ENCODE assay signal across 18 mouse cellular contexts in genomic region chr8:80952973-80953372, GRCm38 (mm10).
"Had no signal": no experiment of that assay in that cellular context is flagged by ENCODE, and none has a peak within 500 bp of the region (broad histone marks: within the 10 kb centered on the region; RNA-seq: fewer than 3 reads in every experiment).

No protein-coding gene starts in this region.

- H3K4me1 ChIP-seq: midbrain, embryonic 12.5 days had no signal

- DNase-seq: lung, adult 18-20 months; lung, embryonic 14.5 days; lung, postnatal 4 days; midbrain, embryonic 14.5 days; right cerebral cortex, adult 18-20 months; right cerebral cortex, postnatal 25 days; right cerebral cortex, postnatal 4 days; spleen, adult 18-20 months; thymus, adult 18-20 months; thymus, postnatal 14 days; thymus, postnatal 36 days had no signal

- H3K4me3 ChIP-seq: liver, embryonic 12.5 days; midbrain, embryonic 10.5 days; midbrain, embryonic 12.5 days; myocyte; neural tube, embryonic 12.5 days had no signal

- H3K27ac ChIP-seq: liver, embryonic 14.5 days; midbrain, embryonic 10.5 days; midbrain, embryonic 12.5 days; neural tube, embryonic 12.5 days had no signal

- H3K4me2 ChIP-seq: liver, embryonic 12.5 days; lung, embryonic 14.5 days; midbrain, embryonic 12.5 days; neural tube, embryonic 12.5 days had no signal

- H3K9me3 ChIP-seq: neural tube, embryonic 12.5 days had no signal

- H3K27me3 ChIP-seq: liver, embryonic 12.5 days; midbrain, embryonic 12.5 days; neural tube, embryonic 12.5 days had no signal

- ATAC-seq: liver, embryonic 12.5 days; midbrain, embryonic 16.5 days had no signal

- H3K9ac ChIP-seq: liver, embryonic 12.5 days; liver, embryonic 14.5 days; lung, embryonic 14.5 days; midbrain, embryonic 12.5 days; neural tube, embryonic 12.5 days had no signal

- H3K36me3 ChIP-seq: liver, embryonic 12.5 days; midbrain, embryonic 10.5 days; midbrain, embryonic 12.5 days; neural tube, embryonic 12.5 days had no signal
